Mouse (Mus musculus) E14TG2a.4 (cell line): ENCODE measurements around the gene Elf1.

Experiments
- CTCF ChIP-seq: conservative IDR thresholded peaks from 2 replicates; pipeline ENCODE4 v1.5.1; 2014; ENCODE audit warnings: low read length
- POU5F1 ChIP-seq: IDR thresholded peaks from 2 replicates; pipeline ENCODE4 v1.6.1; 2014; ENCODE audit warnings: low read length, borderline replicate concordance

- TF ChIP-seq CTCF (peak; percentile 65), POU5F1 (no peak)
These were observed 13.4 kb upstream of the Elf1 start for GRCm38 (mm10) chr14:79467621-79468020.
